Mouse (Mus musculus): ENCODE results near the gene Grm4. TPM values are rescaled to one million over a fixed set of nuclear protein-coding genes. Genes with fewer than 3 reads are reported as not detected.

Grm4 gene
- polyA plus RNA-seq, 1 experiment: not detected

DNA sequence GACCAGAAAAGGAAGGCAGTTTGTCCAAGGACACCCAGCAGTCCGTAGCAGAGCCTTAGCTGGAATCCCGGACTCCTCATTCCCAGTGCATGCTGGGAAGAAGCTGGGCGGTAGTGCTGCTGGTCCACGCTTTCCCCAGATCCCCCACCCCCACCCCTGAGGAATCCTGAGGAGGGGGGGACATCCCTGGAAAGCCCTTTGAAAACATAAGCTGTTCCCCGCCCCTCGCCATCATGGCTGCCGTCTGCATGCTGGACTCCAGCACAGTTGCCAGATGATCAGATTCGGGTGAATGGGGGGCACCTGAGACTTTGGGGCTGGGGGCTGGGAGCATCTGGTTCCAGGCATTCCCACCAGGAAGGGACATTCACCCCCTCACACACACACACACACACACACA is 99.4 kb downstream of the Grm4 start:
- Histone ChIP-seq H3K4me1 (ENCODE audit: control insufficient read depth, insufficient read depth, low read length) (peaks cover 60% of the 10 kb centered on the region), H3K27ac (ENCODE audit: insufficient read depth, low read depth, low read length) (peak overlapping the region; percentile 47; the same call in 1 of the 2 replicates), H3K4me3 (ENCODE audit: insufficient read depth, low read depth, low read length) (no peak overlapping the region)
- TF ChIP-seq POLR2A (IDR thresholded peaks at IDR 0.05; ENCODE audit: insufficient read depth, low read depth, low read length) (no peak), CTCF (IDR thresholded peaks at IDR 0.05; ENCODE audit: insufficient read depth, low read depth, low read length) (no peak)
- 8% methylated on average over 8 of the region's 8 CpGs for WGBS

DNA sequence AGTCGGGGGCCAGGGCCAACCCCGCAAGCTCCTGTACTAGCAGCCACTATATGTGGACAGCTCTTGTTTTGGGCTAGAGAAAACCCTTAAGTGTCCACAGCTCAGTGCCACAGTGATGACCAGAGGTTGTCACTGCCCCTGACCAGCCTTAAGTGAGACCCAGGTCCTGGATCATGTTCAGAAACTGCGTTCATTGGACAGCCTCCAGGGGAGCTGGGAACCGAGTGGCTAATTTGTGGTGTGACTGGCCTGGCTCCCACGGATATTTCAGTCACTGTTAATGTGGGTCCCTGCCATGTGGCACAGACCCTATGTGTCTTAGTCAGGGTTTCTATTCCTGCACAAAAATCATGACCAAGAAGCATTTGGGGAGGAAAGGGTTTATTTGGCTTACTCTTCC is 112.2 kb downstream of the Grm4 start:
- TF ChIP-seq CTCF (IDR thresholded peaks at IDR 0.05; ENCODE audit: insufficient read depth, low read depth, low read length): no peak
- no peak for TF ChIP-seq POLR2A (IDR thresholded peaks at IDR 0.05; ENCODE audit: insufficient read depth, low read depth, low read length)
- Histone ChIP-seq H3K4me3 (ENCODE audit: insufficient read depth, low read depth, low read length) (no peak overlapping the region), H3K4me1 (ENCODE audit: control insufficient read depth, insufficient read depth, low read length) (peaks cover 26% of the 10 kb centered on the region), H3K27ac (ENCODE audit: insufficient read depth, low read depth, low read length) (no peak overlapping the region)
- 82% methylated on average over 5 of the region's 5 CpGs for WGBS

GRCm38 (mm10) chr17:27408531-27408930 is 112.7 kb downstream of the Grm4 start:
- H3K4me1 ChIP-seq (ENCODE audit: control insufficient read depth, insufficient read depth, low read length): peaks cover 26% of the 10 kb centered on the region
- TF ChIP-seq POLR2A (IDR thresholded peaks at IDR 0.05; ENCODE audit: insufficient read depth, low read depth, low read length): no peak
- no peak for TF ChIP-seq CTCF (IDR thresholded peaks at IDR 0.05; ENCODE audit: insufficient read depth, low read depth, low read length)
- no peak overlapping the region for H3K4me3 ChIP-seq (ENCODE audit: insufficient read depth, low read depth, low read length)
- WGBS: 83% methylated on average over 5 of the region's 5 CpGs
- no peak overlapping the region for H3K27ac ChIP-seq (ENCODE audit: insufficient read depth, low read depth, low read length)

- peaks cover 21% of the 10 kb centered on the region for H3K4me1 ChIP-seq (ENCODE audit: control insufficient read depth, insufficient read depth, low read length)
- no peak overlapping the region for H3K4me3 ChIP-seq (ENCODE audit: insufficient read depth, low read depth, low read length)
- TF ChIP-seq POLR2A (IDR thresholded peaks at IDR 0.05; ENCODE audit: insufficient read depth, low read depth, low read length) (no peak), CTCF (IDR thresholded peaks at IDR 0.05; ENCODE audit: insufficient read depth, low read depth, low read length) (no peak)
- 60% methylated on average over 4 of the region's 4 CpGs for WGBS
- no peak overlapping the region for H3K27ac ChIP-seq (ENCODE audit: insufficient read depth, low read depth, low read length)
These were observed 114.2 kb downstream of the Grm4 start for GRCm38 (mm10) chr17:27406956-27407355.

GRCm38 (mm10) chr17:27405376-27406024 is 115.7 kb downstream of the Grm4 start:
- Histone ChIP-seq H3K4me1 (ENCODE audit: control insufficient read depth, insufficient read depth, low read length) (peaks cover 11% of the 10 kb centered on the region; the same call in 1 of the 2 replicates), H3K4me3 (ENCODE audit: insufficient read depth, low read depth, low read length) (no peak overlapping the region), H3K27ac (ENCODE audit: insufficient read depth, low read depth, low read length) (no peak overlapping the region)
- WGBS: 88% methylated on average over 19 of the region's 19 CpGs
- TF ChIP-seq POLR2A (IDR thresholded peaks at IDR 0.05; ENCODE audit: insufficient read depth, low read depth, low read length) (no peak), CTCF (IDR thresholded peaks at IDR 0.05; ENCODE audit: insufficient read depth, low read depth, low read length) (no peak)

DNA sequence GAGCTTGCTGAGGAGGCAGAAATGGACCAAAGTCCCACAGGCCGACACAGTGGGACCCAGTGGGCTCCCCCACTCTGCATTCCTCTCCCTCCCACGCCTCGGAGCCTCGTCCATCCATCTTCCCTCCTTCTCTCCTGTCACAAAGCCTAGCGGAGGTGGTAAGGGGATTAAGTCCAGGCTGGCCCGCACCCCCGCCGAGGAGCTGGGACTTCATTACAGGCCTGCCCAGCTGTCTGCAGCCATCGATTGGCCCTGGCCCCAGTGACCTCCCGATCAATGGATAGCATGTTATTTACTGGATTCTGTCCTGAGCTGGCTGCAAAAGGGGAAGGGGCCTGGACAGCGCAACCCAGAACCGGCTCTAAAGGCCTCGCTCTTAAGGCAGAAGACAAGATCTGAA is 120.0 kb downstream of the Grm4 start:
- WGBS: 63% methylated on average over 13 of the region's 13 CpGs
- H3K27ac ChIP-seq (ENCODE audit: insufficient read depth, low read depth, low read length): no peak overlapping the region
- peaks cover 17% of the 10 kb centered on the region for H3K4me1 ChIP-seq (ENCODE audit: control insufficient read depth, insufficient read depth, low read length)
- TF ChIP-seq CTCF (IDR thresholded peaks at IDR 0.05; ENCODE audit: insufficient read depth, low read depth, low read length): no peak
- TF ChIP-seq POLR2A (IDR thresholded peaks at IDR 0.05; ENCODE audit: insufficient read depth, low read depth, low read length): no peak
- H3K4me3 ChIP-seq (ENCODE audit: insufficient read depth, low read depth, low read length): no peak overlapping the region

DNA sequence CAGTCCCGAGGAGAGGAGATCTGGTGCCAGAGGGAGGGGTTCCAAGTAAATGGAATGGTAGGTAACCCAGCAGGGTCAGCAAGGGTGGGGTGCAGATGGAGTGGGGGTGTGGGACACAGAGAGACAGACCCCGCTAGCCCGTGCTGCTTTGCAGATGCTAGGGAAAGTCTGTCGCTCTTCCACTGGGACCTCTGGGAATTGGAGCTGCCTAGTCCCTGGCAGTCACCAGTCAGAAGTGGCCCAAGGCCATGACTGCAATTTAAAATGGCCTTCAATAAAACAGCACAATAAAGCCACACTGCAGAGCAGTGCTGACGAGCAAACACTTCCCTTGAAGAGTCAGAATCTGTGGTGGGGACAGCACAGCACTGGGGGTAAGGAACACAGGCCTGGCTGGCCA is 127.3 kb downstream of the Grm4 start:
- 88% methylated on average over 5 of the region's 5 CpGs for WGBS
- Histone ChIP-seq H3K4me3 (ENCODE audit: insufficient read depth, low read depth, low read length) (no peak overlapping the region), H3K4me1 (ENCODE audit: control insufficient read depth, insufficient read depth, low read length) (peaks cover 35% of the 10 kb centered on the region), H3K27ac (ENCODE audit: insufficient read depth, low read depth, low read length) (no peak overlapping the region)
- TF ChIP-seq POLR2A (IDR thresholded peaks at IDR 0.05; ENCODE audit: insufficient read depth, low read depth, low read length) (no peak), CTCF (IDR thresholded peaks at IDR 0.05; ENCODE audit: insufficient read depth, low read depth, low read length) (no peak)

DNA sequence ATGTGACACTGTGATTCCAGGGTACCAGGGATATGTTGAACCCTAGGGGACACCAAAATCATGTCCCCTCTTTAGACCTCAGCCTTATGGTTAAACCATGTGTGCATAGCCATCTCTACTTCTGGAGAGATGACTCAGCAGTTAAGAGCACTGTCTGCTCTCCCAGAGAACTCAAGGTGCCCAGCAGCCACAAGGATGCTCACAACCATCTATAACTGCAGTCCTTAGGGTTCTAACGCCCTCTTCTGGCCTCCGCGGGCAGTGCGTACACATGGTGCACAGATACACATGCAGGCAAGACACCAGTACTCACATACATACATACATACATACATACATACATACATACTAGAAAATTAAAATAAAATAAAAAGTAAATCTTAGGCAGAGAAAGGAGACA is 127.8 kb downstream of the Grm4 start:
- WGBS: 95% methylated on average over 4 of the region's 4 CpGs
- Histone ChIP-seq H3K4me3 (ENCODE audit: insufficient read depth, low read depth, low read length) (no peak overlapping the region), H3K4me1 (ENCODE audit: control insufficient read depth, insufficient read depth, low read length) (peaks cover 34% of the 10 kb centered on the region), H3K27ac (ENCODE audit: insufficient read depth, low read depth, low read length) (no peak overlapping the region)
- TF ChIP-seq POLR2A (IDR thresholded peaks at IDR 0.05; ENCODE audit: insufficient read depth, low read depth, low read length) (no peak), CTCF (IDR thresholded peaks at IDR 0.05; ENCODE audit: insufficient read depth, low read depth, low read length) (no peak)

- H3K27ac ChIP-seq (ENCODE audit: insufficient read depth, low read depth, low read length): no peak overlapping the region
- WGBS: 31% methylated on average over 8 of the region's 8 CpGs
- TF ChIP-seq POLR2A (IDR thresholded peaks at IDR 0.05; ENCODE audit: insufficient read depth, low read depth, low read length): no peak
- TF ChIP-seq CTCF (IDR thresholded peaks at IDR 0.05; ENCODE audit: insufficient read depth, low read depth, low read length): no peak
These were observed 128.3 kb downstream of the Grm4 start for GRCm38 (mm10) chr17:27392918-27393317.

More at GRCm38 (mm10) chr17:27392918-27393317, 128.3 kb downstream of the Grm4 start:
- Histone ChIP-seq H3K4me3 (ENCODE audit: insufficient read depth, low read depth, low read length) (no peak overlapping the region), H3K4me1 (ENCODE audit: control insufficient read depth, insufficient read depth, low read length) (peaks cover 29% of the 10 kb centered on the region)

Data from olfactory bulb, adult 2 months (tissue).